Mouse (Mus musculus) liver, adult (tissue): ENCODE measurements around the gene Mrpl4.

Source experiments
- GATA4 ChIP-seq: IDR thresholded peaks from 2 replicates; pipeline ENCODE4 v1.6.1; 2014; ENCODE audit warnings: mild to moderate bottlenecking, low read length; ENCODE audit not compliant: insufficient replicate concordance

Mrpl4 gene

GRCm38 (mm10) chr9:21007313-21007952 lies 4.9 kb downstream of the Mrpl4 start:
- no peak for TF ChIP-seq GATA4

DNA sequence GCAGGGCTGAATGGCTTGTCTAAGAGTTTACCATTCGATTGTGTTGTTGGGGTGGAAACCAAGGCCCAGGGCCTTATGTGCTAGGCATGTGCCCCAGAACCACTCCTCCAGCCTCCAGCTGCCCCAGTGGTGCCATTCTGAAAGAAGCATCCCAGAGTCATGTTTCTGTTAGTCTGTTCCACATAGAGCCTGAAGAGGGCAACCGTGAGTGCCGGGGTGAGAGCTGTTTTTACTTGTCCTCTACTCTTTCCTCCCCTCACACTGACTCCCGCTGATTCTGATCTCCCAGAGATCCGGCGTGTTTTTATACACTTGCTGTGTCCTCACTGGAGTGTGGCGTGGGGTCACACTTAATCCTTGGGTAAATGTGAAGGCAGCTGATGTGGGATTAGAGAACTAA lies 5.5 kb downstream of the Mrpl4 start:
- TF ChIP-seq GATA4, result no peak

DNA sequence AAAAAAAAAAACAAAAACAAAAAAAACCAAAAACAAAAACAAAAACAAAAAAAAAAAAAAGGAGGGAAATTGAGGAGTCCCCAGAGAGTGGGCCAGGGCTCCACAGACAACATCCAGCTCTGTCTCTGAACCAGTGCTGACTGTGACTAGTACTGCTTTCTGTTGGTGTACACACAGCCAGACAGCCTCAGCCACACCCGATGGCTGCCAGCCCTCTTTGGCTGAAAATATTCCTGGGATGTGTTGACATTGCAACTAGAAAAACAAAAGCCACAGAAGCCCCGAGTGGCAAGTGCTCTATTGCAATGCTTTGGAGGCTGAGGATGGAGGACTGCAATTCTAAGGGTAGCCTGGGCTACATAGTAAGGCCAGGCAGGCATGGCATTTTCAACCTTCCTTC lies 7.8 kb downstream of the Mrpl4 start:
- TF ChIP-seq GATA4, result no peak

DNA sequence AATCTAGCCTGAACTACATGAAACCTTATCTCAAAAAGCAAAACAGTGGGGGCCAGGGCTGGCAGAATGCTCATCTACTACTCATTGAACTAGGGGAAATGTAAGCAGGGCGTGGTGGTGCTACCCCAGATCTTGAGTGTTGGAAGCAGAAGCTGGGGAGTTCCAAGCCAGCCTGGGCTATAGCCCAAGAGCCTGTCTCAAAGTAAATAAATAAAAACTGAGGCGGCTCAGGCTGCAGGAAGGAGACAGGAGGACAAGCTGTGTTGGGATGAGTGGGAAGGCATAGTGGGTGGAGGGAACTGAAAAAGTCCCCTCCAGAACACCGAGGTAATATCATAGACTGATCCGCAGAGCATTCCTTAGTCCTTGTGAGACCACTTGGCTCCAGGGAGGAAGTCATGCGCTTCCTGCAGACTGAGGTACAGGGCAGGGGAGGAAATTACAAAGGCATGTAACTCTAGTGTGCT lies 9.3 kb downstream of the Mrpl4 start:
- no peak for TF ChIP-seq GATA4

DNA sequence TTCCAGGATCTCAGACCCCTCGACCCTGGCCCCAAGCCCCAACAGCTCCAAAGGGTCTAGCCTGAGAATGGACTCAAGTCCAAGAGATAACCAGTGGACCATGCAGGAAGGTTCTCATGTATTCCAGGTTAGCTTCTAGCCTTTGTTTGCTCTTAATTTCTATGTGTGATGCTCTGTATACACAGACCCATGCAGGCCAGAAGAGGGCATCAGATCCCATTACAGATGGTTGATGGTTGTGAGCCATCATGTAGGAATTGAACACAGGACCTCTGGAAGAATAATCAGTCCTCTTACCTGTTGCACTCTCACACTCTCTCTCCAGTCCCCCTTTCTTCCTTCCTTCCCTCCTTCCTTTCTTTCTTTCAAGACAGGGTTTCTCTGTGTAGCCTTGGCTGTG lies 9.8 kb downstream of the Mrpl4 start:
- no peak for TF ChIP-seq GATA4

DNA sequence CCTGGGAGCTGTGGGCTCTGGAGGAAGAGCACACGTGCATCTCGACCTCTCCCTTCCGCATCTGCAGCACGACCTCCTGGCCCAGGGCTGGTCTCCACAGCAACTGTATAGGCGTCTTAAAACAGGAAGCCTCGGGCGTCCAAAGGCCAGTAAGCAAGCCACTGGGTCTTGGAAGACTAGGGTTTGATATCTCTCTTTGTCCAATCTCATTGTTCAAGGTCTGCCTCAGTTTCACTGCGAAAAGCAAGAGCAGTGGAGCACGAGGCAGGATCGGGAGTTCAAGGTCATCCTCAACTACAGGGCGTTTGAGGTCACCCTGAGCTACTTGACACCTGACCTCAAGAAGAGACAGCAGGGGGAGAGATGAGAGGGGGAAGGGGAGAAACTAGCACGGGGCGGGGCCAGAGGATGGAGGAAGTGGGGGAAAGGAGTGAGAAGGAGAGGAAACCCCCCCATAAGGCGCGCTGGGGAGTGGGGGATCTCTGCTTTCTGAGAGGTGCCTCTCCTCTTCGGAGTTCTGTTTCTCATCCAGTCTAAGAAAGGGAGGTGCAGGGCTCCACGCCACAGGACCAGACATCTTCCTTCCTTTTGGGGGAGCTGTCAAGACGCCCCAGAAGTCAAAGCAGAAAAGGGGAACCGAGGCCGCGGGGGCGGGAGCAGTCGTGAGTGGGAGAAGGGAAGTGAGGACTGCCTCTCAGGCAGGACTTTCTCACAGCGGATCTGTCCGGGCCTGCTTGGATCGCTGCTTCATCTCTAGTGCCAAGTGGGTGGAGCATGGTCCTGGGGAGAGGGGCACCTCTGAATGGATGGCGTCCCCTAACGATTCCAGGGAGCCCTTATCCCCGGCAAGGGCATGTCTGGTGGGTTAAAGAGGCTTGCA lies 12.4 kb downstream of the Mrpl4 start:
- no peak; the same call in 1 of the 2 replicates for TF ChIP-seq GATA4

DNA sequence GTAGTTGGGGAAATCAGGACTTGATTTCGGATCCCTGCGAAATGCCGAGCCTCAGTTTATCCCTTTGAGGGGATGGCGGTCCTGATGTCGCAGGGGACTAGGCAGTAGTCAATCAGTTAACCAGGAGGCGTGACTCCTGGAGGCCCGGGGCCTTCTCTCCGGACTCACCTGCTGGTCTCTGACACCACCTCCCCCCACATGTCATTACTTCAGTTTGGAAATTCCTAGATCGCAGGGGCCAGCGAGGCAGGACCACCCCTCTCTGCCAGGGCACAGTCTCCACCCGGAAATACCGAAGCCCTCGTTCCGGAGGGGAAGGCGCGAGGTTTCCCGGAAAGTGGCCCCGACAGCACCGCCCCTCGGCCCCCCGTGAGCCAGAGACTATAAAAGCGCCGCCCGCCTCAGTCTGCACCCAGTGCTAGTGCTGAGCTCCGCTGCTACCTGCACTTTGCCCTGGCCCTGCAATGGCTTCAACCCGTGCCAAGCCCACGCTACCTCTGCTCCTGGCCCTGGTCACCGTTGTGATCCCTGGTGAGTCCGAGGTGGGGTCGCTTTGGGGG lies 13.1 kb downstream of the Mrpl4 start, which contains the start of gene Icam1:
Icam1 (plus strand) TSS at position 415 of the 560 bp plus-strand sequence.
- no peak for TF ChIP-seq GATA4

GRCm38 (mm10) chr9:21016331-21017176 lies 14.0 kb downstream of the Mrpl4 start:
- TF ChIP-seq GATA4, result no peak

- no peak for TF ChIP-seq GATA4
These were observed 14.6 kb downstream of the Mrpl4 start for GRCm38 (mm10) chr9:21017177-21017575.

GRCm38 (mm10) chr9:21018600-21018999 lies 16.1 kb downstream of the Mrpl4 start:
- TF ChIP-seq GATA4, result no peak

DNA sequence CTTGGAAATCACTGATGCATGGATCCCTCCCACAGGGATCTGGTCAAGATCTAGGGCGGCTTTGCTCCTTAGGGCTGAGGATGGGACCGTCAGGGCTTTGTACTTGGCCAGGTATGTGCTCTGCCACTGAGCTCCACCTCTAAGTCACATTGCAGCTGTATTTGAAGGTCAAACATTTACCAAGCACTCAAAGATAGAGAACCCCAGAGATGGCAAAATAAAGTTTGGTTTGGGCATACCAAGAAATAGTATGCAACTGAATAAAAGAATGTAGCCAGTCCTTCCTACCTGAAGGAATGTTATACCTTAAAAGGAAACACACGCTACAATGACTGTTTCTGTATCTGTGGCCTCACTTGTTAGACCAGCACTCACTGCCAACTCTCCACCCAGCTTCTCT lies 18.8 kb downstream of the Mrpl4 start:
- TF ChIP-seq GATA4, result no peak

GRCm38 (mm10) chr9:21022288-21022687 lies 19.8 kb downstream of the Mrpl4 start:
- TF ChIP-seq GATA4, result no peak

- TF ChIP-seq GATA4, result no peak
These were observed 20.2 kb downstream of the Mrpl4 start for GRCm38 (mm10) chr9:21022726-21023125.

DNA sequence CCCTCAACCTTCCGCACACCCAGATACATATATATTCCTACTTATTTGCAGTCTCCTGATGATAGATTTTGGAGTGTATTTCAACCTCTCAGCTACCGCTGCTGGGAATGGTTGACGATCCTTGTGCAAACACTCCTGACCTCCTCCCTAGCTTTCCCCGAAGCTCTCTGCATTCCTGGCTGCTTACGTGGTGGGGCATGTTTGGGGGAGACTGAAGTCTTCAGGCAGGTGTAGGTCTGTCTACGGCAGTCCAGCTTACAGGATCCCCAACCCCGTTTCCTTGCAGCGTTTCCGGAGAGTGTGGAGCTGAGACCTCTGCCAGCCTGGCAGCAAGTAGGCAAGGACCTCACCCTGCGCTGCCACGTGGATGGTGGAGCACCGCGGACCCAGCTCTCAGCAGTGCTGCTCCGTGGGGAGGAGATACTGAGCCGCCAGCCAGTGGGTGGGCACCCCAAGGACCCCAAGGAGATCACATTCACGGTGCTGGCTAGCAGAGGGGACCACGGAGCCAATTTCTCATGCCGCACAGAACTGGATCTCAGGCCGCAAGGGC lies 22.8 kb downstream of the Mrpl4 start:
- TF ChIP-seq GATA4, result no peak

- TF ChIP-seq GATA4, result no peak
These were observed 24.3 kb downstream of the Mrpl4 start for GRCm38 (mm10) chr9:21026849-21027248.
